Mouse (Mus musculus) heart, embryonic 13.5 days (tissue): ENCODE data around the gene Pik3cg. TPM values are rescaled to one million over a fixed set of nuclear protein-coding genes. Genes with fewer than 3 reads are reported as not detected.
"Not testable (repeated sequence)": the region's sequence is repeated elsewhere in the genome, so short reads cannot be mapped to it uniquely, and the experiment has no call there.

Experiments used
- ATAC-seq: fragments of 200-750 bp; cut with Nextera tagmentation; 2 replicates; pipeline ENCODE4 v1.8.0; 2017; ENCODE audit warnings: moderate TSS enrichment; ENCODE audit not compliant: insufficient number of reproducible peaks, low FRiP score, low TSS enrichment; ENCODE audit errors: extremely low read depth
- H3K27ac ChIP-seq: fragments of 300-500 bp; sonication (generic); replicated peaks from 2 replicates; pipeline ENCODE4 v1.5.1; 2015; ENCODE audit warnings: moderate library complexity, mild to moderate bottlenecking, inconsistent platforms
- H3K27me3 ChIP-seq: fragments of 300-500 bp; sonication (generic); replicated peaks from 2 replicates; pipeline ENCODE4 v1.6.1; 2015; ENCODE audit warnings: mild to moderate bottlenecking, inconsistent platforms
- H3K36me3 ChIP-seq: fragments of 300-500 bp; sonication (generic); 2 replicates; pipeline ENCODE4 v1.6.1; 2015; ENCODE audit warnings: mild to moderate bottlenecking, inconsistent platforms
- H3K4me1 ChIP-seq: fragments of 300-500 bp; sonication (generic); 2 replicates; pipeline ENCODE4 v1.6.1; 2015; ENCODE audit warnings: inconsistent platforms
- H3K4me2 ChIP-seq: fragments of 300-500 bp; sonication (generic); 2 replicates; pipeline ENCODE4 v1.6.1; 2015; ENCODE audit warnings: inconsistent platforms, mild to moderate bottlenecking, moderate library complexity
- H3K4me3 ChIP-seq: fragments of 300-500 bp; sonication (generic); 2 replicates; pipeline ENCODE4 v1.5.1; 2015; ENCODE audit warnings: moderate library complexity, mild to moderate bottlenecking, inconsistent platforms
- H3K9ac ChIP-seq: fragments of 300-500 bp; sonication (generic); 2 replicates; pipeline ENCODE4 v1.6.1; 2015; ENCODE audit warnings: inconsistent platforms, mild to moderate bottlenecking, moderate library complexity
- H3K9me3 ChIP-seq: fragments of 300-500 bp; sonication (generic); 2 replicates; pipeline ENCODE4 v1.6.1; 2016; ENCODE audit warnings: inconsistent platforms
- WGBS: fragments of 180-500 bp; shearing (Covaris S2); methylation state at CpG from one replicate; pipeline ENCODE4 v1.1.7; 2015; ENCODE audit warnings: mixed read lengths; 5-methylcytosine and 5-hydroxymethylcytosine counted together
- polyA plus RNA-seq: library from polyadenylated mRNA; unstranded; fragments of >200 nt; fragmentation: Nextera tagmentation; extraction: Ambion mirVana; gene quantifications from 2 replicates; pipeline ENCODE4 v1.2.1, GENCODE M21; 2015

Pik3cg gene
- polyA plus RNA-seq, result 1.2 TPM in 2 replicates

DNA sequence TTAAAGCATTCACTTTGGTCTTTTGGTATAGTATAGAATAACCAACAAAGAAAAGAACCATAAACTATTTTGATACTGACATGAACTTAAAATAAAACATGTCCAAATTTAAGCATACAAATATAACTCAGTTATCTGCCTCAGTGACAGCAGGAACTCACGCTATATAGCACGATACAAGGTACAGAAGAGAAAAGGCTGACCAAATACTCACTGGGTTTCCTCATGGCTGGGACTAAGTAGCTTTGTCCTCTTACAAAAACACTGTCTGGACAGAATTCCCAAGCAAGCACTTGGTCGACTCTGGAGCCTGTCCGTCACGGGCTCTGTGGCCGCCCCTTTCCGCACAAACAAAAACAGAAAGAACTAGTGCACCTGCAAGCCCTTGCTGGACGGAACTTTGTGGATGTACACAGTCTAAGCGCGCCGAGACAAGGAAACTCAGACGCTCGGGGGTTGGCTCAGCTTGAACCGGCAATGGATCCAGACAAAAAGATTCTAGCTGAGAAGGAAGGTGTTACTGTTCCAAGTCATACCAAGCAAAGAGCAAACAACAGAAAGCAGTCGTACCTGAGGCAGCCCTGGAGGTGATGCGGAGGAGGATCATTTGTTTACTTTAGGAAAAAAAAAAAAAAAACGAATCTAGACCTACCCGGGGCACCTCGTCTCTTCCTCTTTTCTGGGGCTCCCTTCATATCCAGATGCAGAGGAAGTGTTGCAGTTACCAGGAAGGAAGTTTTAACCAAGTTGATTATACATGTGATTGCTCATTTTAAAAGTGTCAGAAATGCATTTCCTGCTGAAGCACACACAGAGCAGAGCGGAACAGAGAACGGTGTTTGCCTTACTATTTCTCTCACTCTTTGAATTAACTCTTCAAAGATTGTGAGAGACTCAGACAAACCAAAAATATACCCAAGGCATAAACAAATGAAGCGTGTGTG, at the start of gene Pik3cg:
Gene Pik3cg (minus strand): TSS at position 712 of the 944 bp plus-strand sequence.
- Histone ChIP-seq H3K4me2 (peak within 1 kb of the TSS; percentile 57), H3K27me3 (no peaks in the 10 kb centered on the region), H3K36me3 (no peaks in the 10 kb centered on the region), H3K9ac (peak within 1 kb of the TSS; percentile 14; the same call in 1 of the 2 replicates), H3K4me1 (peaks cover 20% of the 10 kb centered on the region), H3K4me3 (peak within 1 kb of the TSS; percentile 40), H3K9me3 (no peaks in the 10 kb centered on the region), H3K27ac (0 out of 2 replicates have a peak within 1 kb of the TSS, but pooled peaks have one; percentile 28)
- 47% methylated on average over 22 of the region's 22 CpGs for WGBS
- ATAC-seq, result no peak

DNA sequence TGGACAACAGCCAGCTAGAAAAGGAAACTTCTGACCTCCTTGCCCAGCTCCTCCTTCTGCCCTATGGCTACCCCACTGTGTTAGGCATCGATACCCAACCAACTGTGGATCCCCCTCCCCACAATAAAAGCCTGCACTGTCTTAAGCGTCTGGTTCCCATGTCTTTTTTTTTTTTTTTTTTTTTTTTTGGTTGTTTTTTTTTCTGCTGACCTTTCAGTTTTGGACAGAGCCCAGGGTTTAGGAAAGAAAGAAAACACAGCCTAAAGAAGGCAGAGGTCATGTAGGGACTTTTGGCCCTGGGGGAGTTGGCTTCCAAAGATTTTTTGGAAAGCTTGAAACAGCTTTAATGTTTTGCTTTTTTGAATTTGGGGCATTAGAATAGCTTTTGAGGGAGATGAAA, 40.0 kb upstream of the Pik3cg start:
- H3K9me3 ChIP-seq, result no peaks in the 10 kb centered on the region
- no peak overlapping the region for H3K4me3 ChIP-seq
- 61% methylated on average over 2 of the region's 2 CpGs for WGBS
- ATAC-seq, result no peak
- no peak overlapping the region for H3K4me2 ChIP-seq
- H3K27ac ChIP-seq, result no peak overlapping the region
- no peaks in the 10 kb centered on the region for H3K36me3 ChIP-seq
- H3K4me1 ChIP-seq, result no peaks in the 10 kb centered on the region
- no peak overlapping the region for H3K9ac ChIP-seq
- H3K27me3 ChIP-seq, result peaks cover 3% of the 10 kb centered on the region

DNA sequence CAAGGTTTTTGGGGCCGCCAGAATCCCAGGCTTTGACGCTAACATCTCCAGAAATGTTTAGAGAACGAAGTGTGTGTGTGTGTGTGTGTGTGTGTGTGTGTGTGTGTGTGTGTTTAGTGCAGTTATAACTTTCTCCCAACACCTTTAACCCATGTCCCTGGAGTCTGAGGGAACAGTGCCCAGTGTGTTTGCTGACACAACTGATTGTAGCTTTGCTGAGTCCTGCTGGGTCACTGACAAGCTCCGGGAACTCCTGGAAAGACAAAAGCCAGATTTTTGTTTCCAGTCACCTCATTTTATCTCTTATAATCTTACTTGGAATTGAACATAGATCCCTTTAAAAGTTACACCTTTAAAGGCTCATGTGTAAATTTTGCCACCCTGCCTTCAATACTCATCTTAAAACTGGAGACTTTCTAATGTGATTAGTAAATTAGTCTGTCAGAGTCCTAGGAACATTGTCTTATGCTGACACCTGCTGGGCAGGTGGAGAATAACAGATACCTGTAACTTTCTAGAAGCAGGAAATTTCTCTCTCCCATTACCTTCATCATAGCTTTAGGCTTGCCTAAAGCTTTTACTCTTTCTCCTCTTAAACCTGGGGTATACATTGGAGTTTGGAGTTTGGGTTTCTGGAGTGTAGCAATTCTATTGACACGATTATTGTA, 37.2 kb upstream of the Pik3cg start:
- H3K36me3 ChIP-seq, result no peaks in the 10 kb centered on the region
- no peak for ATAC-seq
- WGBS, result 67% methylated on average over 5 of the region's 5 CpGs

DNA sequence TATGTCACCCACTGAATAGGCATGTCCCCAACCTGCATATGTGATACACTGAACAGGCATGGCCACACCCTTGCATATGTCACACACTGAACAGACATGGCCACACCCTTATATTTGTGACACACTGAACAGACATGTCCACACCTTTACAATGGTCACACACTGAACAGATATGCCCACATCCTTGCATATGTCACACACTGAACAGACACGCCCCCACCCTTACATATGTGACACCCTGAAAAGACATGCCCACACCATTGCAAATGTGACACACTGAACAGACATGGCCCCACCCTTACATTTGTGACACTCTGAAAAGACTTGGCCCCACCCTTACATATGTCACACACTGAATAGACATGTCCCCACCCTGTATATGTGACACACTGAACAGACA, 35.1 kb upstream of the Pik3cg start:
- Histone ChIP-seq H3K4me2 (no peak overlapping the region), H3K27me3 (peaks cover 3% of the 10 kb centered on the region), H3K9me3 (no peaks in the 10 kb centered on the region), H3K4me3 (no peak overlapping the region), H3K36me3 (no peaks in the 10 kb centered on the region), H3K27ac (no peak overlapping the region), H3K9ac (no peak overlapping the region), H3K4me1 (no peaks in the 10 kb centered on the region)
- 0 out of 2 replicates have a peak, but pooled peaks have one; percentile 8 for ATAC-seq
- WGBS, result 73% methylated on average over 1 of the region's 1 CpGs

More for the DNA sequence above, 37.2 kb upstream of the Pik3cg start:
- Histone ChIP-seq H3K9me3 (no peaks in the 10 kb centered on the region), H3K4me1 (no peaks in the 10 kb centered on the region), H3K9ac (no peak overlapping the region), H3K27me3 (peaks cover 3% of the 10 kb centered on the region), H3K4me2 (no peak overlapping the region), H3K4me3 (no peak overlapping the region), H3K27ac (no peak overlapping the region)

DNA sequence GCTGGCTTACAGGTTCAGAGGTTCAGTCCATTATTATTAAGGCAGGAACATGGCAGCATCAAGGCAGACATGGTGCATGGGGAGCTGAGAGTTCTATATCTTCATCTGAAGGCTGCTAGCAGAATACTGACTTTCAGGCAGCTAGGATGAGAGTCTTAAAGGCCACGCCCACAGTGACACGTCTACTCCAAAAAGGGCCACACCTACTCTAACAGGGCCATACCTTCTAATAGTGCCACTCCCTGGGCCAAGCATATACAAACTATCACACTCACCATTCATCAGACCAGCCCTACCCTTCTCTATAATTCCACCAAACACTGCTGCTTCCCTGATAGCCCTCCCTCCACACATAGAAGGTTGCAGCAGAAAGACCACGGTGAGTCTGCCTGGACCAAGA, 30.7 kb upstream of the Pik3cg start:
- not testable (repeated sequence) for ATAC-seq, H3K36me3 ChIP-seq, H3K9me3 ChIP-seq, H3K27me3 ChIP-seq, H3K4me2 ChIP-seq, H3K9ac ChIP-seq, H3K27ac ChIP-seq, H3K4me1 ChIP-seq, H3K4me3 ChIP-seq
- WGBS, result 76% methylated on average over 3 of the region's 3 CpGs

DNA sequence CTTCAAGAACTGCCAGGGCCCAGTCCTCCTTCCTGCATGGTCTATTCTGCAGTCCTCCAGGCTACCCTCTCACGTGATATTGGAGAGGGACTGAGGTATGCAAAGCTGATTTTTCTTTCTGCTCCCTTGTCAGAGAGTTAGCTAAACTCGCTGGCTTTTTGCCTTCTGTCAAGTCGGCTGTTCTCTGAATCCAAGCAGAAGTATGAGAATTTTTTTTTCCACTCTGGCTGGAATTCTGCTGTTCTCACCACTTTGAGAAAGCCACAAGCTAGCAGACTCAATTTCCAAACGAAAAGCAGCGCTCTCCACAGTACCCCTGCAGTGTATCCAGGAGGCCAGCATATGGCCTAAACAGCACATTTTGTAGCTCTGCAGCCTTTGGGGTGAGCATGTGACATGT, 30.0 kb upstream of the Pik3cg start:
- no peak overlapping the region; the same call in 1 of the 2 replicates for H3K27ac ChIP-seq
- H3K4me3 ChIP-seq, result no peak overlapping the region
- H3K9me3 ChIP-seq, result no peaks in the 10 kb centered on the region
- H3K4me1 ChIP-seq, result no peaks in the 10 kb centered on the region
- H3K4me2 ChIP-seq, result no peak overlapping the region
- no peak for ATAC-seq
- H3K36me3 ChIP-seq, result no peaks in the 10 kb centered on the region
- H3K9ac ChIP-seq, result no peak overlapping the region
- WGBS, result 60% methylated on average over 5 of the region's 5 CpGs
- H3K27me3 ChIP-seq, result no peaks in the 10 kb centered on the region

DNA sequence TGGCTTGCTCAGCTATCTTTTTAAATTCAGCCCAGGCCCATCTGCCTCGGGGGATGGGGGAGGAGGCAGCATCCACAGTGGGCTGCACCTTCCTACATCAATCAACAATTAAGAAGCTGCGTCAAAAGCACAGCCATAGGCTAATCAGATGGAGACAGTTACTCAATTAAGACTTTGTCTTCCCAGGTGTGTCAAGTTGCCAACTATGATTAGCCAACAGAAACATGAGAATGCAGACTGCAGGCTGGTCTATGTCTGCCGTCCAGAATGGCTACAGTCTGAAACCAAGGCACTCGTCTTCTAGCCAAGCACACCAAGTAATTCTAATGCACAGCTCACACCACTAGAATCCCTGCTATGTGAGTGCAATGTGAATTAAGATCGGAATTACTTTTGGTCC, 29.4 kb upstream of the Pik3cg start:
- 51% methylated on average over 5 of the region's 5 CpGs for WGBS
- Histone ChIP-seq H3K4me2 (no peak overlapping the region), H3K27me3 (no peaks in the 10 kb centered on the region), H3K4me1 (no peaks in the 10 kb centered on the region), H3K36me3 (no peaks in the 10 kb centered on the region), H3K4me3 (no peak overlapping the region), H3K9me3 (no peaks in the 10 kb centered on the region), H3K27ac (no peak overlapping the region), H3K9ac (no peak overlapping the region)
- ATAC-seq, result no peak

DNA sequence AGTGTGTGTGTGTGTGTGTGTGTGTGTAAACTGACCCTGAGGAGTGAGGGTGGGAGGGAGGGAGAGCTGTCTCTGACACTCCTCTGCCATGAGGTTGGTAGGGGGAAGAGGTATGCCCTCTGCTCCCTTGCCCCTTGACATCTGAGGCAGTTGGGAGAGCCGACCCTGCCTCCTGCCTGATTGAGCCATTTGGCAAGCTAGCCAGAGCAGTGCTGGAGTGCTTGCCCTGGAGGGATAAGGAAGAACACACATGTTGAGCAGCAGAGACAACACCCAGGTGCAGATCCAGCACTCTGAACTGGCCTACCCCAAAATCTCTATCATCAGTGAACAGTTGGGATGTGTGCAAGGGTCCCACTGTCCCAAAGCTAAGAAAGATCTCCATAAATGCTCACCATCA, 28.7 kb upstream of the Pik3cg start:
- Histone ChIP-seq H3K36me3 (no peaks in the 10 kb centered on the region), H3K4me2 (no peak overlapping the region), H3K27me3 (no peaks in the 10 kb centered on the region), H3K9ac (no peak overlapping the region), H3K4me1 (no peaks in the 10 kb centered on the region), H3K27ac (no peak overlapping the region), H3K9me3 (no peaks in the 10 kb centered on the region), H3K4me3 (no peak overlapping the region)
- 63% methylated on average over 1 of the region's 1 CpGs for WGBS
- ATAC-seq, result no peak

DNA sequence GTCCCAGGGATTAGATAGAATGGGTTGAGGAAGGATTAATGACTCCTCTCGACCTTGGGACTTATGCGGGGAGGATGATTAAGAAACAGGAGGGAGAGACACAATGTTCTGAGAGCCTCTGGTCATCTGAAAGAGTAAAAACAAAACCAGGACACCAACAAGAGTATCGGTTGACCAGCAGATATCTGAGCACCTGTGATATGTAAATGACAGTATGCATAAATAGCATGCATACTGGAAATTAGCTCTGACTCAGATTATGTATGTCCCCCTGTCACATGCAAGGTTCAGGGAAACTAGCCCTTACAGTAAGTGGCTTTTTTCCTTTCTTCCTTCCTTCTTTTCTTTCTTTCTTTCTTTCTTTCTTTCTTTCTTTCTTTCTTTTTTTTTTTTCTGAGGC, 28.0 kb upstream of the Pik3cg start:
- H3K27ac ChIP-seq, result no peak overlapping the region
- H3K4me1 ChIP-seq, result no peaks in the 10 kb centered on the region
- no peaks in the 10 kb centered on the region for H3K36me3 ChIP-seq
- H3K4me3 ChIP-seq, result no peak overlapping the region
- no peak overlapping the region for H3K9ac ChIP-seq
- no peak overlapping the region for H3K4me2 ChIP-seq
- ATAC-seq, result no peak
- 72% methylated on average over 3 of the region's 3 CpGs for WGBS
- H3K9me3 ChIP-seq, result no peaks in the 10 kb centered on the region
- no peaks in the 10 kb centered on the region for H3K27me3 ChIP-seq

DNA sequence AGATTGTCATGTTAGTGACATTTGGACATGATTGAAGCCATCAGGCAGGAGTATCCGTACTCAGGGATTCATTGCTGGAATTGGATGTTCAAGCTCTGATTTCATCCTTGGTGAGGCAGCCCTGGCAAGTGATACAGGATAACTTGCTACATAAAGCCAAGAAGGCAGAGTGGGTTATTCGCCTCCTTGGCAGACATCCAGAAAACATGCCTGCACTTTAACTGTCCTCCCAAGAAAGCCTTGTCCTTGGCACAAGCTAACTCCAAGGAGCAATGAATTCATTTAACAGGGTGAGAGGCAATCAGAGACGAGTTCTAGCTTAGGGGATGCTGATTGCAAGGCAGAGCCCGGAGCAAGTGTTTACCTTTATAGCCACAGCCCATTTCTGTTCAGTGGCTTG, 25.4 kb upstream of the Pik3cg start:
- 72% methylated on average over 4 of the region's 4 CpGs for WGBS
- Histone ChIP-seq H3K36me3 (no peaks in the 10 kb centered on the region), H3K4me1 (no peaks in the 10 kb centered on the region), H3K4me2 (no peak overlapping the region), H3K9me3 (no peaks in the 10 kb centered on the region), H3K27me3 (no peaks in the 10 kb centered on the region), H3K27ac (no peak overlapping the region), H3K4me3 (no peak overlapping the region), H3K9ac (no peak overlapping the region)
- no peak for ATAC-seq

DNA sequence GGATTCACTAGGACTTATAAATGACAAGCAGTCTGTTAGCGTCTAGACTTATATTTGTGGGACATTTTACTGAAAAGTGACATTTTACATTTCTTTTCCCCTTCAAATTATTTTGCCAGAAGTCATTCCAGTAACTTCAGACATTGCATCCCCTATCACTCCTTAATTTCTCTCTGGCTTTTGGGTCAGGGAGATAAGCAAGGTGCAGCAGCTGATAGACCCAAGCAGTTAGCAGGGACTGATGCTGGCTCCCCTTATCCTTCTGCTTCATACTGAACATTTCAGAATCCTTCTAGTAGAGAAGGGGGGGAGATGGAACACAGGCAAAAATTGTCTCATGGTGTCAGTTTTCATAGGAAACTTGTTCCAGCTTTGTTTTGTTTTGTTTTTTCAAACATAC, 22.9 kb upstream of the Pik3cg start:
- ATAC-seq, result no peak
- Histone ChIP-seq H3K4me2 (no peak overlapping the region), H3K9me3 (no peaks in the 10 kb centered on the region), H3K4me1 (no peaks in the 10 kb centered on the region), H3K27me3 (no peaks in the 10 kb centered on the region), H3K36me3 (no peaks in the 10 kb centered on the region), H3K27ac (no peak overlapping the region), H3K9ac (no peak overlapping the region), H3K4me3 (no peak overlapping the region)
- 88% methylated on average over 1 of the region's 1 CpGs for WGBS
